Mouse (Mus musculus) T-helper 1 cell (primary cell): ENCODE data around the gene Nr1i3.

Source experiments
- in situ Hi-C: fragments of 300-600 bp; cut with MboI, MseI; formaldehyde crosslinking; loops from one replicate; pipeline ENCODE4 v1.15.1; 2025; ENCODE audit warnings: high pct_unique_total_duplicates

Nr1i3 gene

DNA sequence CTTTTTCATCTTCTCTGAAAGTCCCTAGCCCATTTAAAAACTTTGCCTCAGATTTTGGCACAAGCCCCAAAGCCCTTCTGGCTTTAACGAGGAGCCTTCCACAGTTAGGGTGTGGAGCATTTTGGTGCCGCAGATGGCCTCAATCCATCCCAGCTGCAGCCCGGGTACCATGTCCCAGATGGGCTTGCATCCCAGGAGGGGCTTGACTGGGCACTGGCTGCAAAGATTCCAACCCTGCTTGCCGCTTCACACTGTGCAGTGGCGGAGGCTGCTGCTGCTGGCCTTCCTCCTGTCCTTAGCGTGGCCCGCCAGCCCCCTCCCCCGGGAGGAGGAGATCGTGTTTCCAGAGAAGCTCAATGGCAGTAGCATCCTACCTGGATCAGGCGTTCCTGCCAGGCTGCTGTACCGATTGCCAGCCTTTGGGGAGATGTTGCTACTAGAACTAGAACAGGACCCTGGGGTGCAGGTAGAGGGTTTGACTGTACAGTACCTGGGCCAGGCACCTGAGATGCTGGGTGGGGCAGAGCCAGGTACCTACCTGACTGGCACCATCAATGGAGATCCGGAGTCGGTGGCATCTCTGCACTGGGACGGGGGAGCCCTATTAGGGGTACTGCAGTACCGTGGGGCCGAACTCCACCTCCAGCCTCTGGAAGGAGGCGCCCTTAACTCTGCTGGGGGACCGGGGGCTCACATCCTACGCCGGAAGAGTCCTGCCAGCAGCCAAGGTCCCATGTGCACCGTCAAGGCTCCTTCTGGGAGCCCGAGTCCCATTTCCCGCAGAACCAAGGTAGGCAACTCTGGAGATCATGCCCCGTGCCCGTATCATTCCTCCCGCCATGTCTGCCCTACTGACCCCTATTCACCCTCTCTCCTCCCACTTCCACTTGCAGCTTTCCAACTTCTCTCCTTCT lies 37.2 kb downstream of the Nr1i3 start, which contains the start of gene Ndufs2:
Gene Ndufs2, minus strand, starts transcription at position 709 of the 914 bp plus-strand sequence.
- in situ Hi-C loops = no loop called here

DNA sequence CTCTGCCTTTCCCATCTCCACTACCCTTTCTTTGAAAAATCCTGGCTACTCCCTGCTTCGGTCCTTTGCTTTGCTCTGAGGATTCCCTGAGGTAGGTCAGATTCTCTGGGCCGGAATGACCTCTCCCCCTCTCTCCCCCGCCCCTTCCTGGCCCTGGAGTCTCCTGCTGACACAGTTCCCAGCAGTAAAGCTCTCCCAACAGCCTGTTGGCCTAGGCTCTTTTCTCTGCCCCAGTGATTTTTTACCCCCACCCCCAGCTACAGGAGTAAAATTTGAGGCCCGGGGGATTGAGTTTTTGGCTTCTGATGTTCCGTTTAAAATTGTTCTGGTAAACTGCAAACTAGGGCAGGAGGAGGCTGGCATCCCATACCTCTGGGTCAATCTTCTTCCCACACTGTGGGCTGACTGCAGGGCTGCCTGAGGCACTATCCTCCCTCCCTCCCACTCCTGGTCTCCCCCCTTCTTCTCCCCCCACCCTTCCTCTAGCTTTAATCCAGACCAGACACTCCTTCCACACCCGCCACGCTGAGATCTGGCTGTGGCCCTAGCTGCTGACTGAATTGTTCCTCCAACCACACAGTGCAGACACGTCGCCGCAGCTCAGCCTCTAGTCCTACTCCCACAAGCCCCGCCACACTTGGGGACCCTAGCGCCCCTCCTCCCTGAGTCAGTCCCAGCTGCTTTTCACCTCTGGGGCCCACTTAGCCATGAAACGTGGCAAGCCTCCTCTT lies 38.0 kb downstream of the Nr1i3 start:
- in situ Hi-C loops = no loop called here

DNA sequence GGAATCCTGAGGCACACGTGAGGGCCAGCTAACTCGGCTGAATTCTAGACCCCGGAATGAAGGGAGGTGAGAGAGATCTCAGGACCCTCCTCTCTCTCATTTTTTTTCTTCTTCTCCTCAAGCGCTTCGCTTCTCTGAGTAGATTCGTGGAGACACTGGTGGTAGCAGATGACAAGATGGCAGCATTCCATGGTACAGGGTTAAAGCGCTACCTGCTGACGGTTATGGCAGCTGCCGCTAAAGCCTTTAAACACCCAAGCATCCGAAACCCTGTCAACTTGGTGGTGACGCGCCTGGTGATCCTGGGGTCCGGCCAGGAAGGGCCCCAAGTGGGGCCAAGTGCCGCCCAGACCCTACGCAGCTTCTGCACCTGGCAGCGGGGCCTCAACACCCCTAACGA lies 38.6 kb downstream of the Nr1i3 start:
- in situ Hi-C loops = no loop called here

DNA sequence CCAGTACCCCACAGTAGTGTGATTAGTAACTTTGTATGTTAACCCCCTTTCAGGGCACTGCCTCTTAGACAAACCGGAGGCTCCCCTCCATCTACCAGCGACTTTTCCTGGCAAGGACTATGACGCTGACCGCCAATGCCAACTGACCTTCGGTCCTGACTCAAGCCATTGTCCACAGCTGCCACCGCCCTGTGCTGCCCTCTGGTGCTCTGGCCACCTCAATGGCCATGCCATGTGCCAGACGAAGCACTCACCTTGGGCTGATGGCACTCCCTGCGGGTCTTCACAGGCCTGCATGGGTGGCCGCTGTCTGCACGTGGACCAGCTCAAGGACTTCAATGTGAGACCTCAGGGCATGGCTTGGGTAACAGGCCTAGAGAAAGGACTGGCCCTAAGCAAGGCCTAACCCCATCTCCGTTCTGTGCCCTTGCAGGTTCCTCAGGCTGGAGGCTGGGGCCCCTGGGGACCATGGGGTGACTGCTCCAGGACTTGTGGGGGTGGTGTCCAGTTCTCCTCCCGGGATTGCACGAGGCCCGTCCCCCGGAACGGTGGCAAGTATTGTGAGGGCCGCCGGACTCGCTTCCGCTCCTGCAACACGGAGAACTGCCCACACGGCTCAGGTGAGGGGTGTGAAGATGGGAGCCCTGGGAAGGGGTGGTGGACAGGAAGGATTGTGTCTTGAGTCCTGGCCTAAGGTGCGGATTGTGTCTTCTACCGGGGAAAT lies 42.5 kb downstream of the Nr1i3 start:
- in situ Hi-C loops = no loop called here

DNA sequence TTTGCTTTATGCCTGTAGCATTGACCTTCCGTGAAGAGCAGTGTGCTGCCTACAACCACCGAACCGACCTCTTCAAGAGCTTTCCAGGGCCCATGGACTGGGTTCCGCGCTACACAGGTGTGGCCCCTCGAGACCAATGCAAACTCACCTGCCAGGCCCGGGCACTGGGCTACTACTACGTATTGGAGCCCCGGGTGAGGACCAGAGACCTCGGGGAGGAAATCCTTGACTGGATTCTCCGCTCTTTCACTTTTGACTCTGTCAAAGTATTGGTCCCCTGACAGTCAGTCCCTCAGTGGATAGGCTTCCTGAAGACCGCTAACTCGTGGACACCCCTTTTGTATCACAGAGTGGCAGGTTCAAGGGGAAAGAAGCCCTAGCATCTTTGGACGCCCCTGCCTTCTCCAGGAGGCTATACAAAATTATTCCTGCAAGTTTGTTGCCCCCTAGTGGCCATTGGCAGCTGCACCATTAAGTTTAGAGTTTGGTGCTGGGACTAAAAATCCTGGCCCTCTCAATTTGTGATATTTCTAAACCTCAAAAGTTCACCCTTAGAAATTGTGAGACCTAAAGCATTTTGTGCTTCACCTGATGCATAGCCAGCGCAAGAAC lies 43.3 kb downstream of the Nr1i3 start:
- in situ Hi-C loops = no loop called here

DNA sequence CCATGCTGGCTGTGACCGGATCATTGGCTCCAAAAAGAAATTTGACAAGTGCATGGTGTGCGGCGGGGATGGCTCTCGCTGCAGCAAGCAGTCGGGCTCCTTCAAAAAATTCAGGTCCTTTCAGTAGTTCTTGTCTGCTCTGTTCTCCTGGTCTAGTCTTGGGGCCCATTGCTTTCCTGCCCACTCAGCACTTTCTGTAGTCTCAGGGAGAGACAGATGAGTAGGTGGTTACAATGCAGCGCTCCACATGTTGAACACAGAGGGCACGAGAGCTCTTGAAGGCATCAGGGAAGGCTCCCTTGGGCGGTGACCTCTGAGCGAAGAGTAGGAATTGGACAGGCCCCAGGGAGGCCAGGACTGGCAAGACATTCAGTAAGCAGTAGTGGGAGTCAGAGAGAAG lies 44.0 kb downstream of the Nr1i3 start:
- in situ Hi-C loops = no loop called here

DNA sequence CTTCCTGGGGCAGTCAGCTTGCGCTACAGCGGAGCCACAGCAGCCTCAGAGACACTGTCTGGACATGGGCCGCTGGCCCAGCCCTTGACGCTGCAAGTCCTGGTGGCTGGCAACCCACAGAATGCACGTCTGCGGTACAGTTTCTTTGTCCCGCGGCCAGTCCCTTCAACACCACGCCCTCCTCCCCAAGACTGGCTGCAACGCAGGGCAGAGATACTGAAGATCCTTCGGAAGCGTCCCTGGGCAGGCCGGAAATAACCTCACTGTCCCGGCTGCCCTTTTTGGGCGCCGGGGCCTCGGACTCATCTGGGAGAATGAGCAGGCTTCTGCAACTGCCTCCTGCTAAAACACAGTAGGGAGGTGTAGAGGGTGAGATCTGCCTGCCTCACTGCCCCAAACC lies 45.2 kb downstream of the Nr1i3 start:
- in situ Hi-C loops = no loop called here

DNA sequence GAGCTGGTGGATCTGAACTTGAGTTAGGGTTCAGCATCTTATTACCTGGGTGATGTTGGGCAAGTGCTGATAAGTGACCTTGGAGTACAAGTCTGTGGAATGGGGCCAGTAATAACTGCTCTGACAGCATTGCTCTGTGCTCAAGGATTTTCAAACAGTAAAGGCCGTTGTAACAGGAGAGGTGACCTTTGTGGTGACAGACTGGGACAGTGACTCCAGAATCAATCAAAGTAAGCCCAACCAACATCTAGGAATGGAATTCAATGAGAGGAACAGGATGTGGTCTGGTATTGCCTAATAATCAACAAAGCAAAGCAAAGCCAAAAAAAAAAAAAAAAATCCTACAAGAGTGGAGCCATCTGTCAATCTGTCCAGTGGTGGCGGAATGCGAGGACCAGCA lies 46.5 kb downstream of the Nr1i3 start:
- in situ Hi-C loops = no loop called here

DNA sequence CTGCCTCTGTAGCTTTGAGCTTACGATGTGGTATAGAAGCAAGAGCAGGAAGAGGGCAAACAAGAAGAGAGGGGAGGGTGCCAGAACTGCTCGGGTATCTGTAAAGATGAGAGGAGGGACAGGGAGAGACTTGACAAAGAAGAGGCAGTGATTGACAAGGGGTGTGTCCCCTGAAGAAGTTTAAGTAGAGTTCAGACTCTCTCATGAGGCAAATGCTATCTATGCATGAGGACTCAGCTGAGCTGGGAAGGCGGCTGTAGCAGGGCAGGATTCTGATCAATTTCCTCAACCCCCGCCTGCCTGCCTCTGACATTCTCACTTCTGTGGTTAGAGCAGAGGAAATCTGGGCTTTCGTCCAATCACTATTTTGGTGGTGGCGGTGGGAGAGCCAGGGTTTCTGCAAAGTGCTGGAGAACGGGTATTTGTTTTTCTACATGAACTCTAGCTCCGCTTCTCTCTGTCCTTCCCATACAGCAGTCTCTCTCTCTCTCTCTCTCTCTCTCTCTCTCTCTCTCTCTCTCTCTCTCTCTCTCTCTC lies 48.9 kb downstream of the Nr1i3 start:
- in situ Hi-C loops = no loop called here

DNA sequence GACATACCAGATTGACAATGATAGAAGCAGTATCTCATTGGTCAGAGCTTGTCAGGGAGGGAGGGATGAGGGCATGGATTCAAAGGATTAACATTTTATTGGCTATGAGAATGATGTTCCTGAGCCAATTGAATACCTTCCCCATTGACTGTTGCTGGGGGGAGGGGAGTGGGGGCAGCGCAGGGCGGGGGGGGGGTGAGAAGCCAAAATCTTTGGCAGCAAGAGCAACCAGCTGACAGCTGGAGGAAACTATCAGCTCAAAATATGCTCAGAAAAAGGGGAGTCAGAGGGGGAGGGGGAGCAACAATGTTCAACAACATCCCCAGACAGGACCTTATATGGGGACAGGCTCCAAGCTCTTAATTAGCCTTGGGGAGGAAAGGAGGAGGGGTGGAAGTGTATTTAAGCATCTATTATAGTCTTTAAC lies 49.4 kb downstream of the Nr1i3 start:
- in situ Hi-C loops = no loop called here

DNA sequence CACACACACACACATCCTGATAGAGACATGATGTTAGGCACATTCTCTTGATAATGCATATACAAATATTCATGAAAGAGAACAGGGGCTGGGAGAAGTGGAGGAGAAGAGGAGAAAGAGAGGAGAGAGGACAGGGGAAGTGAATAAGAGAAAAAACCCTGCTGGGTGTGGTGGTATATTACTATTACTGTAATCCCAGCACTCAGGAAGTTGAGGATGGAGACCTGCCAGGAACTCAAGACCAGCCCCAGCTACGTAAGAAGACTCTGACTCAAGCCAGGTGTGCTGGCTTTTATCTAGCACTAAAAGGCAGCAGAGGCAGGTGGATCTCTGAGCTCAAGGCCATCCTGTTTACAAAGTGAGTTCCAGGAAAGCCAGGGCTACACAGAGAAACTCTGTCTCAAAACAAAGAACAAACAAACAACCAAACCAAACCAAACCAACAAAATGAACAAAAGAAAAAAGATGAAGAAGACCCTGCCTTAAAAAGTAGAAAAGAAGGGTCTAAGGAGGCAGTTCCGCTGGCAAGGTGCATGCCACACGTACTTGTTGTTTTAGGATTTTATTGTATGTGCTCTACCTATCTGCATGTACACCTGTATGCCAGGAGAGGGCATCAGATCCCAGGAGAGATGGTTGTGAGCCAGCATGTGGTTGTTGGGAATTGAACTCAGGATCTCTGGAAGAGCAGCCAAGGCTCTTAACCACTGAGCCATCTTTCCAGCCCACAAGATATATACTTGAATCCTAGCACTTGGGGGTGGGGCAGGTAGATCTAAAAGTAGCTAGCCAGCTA lies 50.1 kb downstream of the Nr1i3 start:
- in situ Hi-C loops = no loop called here

DNA sequence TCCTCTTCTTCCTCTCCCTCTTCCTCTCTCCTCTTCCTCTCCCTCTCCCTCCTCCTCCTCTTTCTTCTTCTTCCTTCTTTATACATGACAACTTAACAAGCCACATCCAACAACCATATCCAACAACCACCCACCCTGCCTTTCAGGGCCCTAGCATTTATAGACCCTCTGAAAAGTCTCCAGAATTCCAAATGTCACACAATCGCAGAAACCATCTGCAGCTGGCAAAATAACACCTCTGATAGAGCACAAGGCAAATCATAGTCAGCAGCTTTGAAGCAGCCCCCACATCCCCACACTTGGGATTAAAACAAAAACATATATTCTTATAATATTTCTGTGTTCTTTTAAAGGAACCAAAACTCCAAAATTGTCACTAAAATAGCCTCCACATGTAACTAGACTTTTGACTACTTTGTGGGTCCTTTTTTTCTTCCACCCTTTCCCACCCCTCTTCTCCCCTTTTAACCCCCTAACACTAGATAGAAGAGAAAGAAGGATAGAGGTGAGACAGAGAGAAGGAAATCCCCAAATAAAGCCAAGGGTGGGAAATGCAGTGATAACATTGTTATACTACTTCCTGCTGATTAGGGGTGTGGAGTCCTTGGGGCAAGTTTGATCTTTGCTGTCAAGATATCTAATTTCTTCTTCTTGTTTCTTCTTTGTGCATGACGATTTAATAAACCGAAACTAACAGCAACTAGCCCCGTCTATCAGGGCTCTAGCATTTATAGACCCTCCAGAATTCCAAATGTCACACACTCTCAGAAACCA lies 52.4 kb downstream of the Nr1i3 start:
- in situ Hi-C loops = no loop called here

DNA sequence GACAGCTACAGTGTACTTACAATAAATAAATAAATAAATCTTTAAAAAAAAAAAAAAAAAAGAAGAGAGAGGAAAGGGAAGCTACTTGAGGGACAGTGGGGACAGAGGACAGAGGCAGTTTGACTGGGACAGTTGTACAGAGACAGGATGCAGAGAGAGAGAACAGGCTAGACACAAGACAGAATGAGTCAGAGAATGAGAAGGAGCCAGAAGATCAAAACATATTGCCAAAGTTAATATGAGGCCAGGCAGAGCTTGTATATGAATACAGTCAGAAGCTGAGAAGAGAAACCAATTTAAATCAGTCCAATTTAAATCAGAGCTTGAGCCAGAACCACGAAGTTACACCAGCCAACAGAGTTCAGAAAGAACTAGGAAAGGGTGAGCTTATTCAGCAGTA lies 54.6 kb downstream of the Nr1i3 start:
- in situ Hi-C loops = no loop called here

DNA sequence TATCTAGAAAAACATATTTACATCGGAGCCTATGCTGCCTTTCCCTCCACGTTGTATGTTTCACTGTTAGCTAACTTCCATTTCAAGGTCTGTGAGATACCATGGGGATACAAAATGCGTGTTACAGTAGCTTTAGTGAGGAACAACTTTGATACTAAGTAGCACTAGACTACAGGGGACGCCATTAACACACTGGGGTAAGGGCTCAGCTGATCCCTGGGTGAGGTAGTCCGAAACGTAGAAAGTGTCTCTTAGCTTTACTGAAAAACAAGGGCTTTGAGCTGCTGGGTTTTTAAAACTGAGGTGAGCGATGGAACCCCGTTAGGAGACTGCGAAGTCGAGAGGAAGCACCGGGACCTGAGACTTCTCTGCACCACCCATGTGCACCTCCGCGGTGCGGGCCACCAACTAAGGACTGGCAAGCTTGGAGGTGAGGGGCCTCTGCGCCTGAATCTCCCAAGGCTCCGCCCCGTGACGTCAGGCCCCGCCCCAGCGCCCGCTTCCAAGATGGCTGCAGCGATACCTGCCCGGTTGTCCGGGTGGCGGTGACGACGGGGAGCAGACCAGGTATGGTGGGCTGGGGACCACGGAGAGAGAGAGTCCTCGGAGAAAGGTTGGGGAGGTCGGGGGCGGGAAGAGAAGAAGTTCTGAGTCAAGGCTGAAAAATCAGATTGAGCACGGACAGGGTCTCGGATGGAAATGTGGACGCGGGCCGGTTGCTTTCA lies 56.2 kb downstream of the Nr1i3 start, which contains the start of gene B4galt3:
Gene B4galt3, plus strand, starts transcription at position 481 of the 725 bp plus-strand sequence.
- in situ Hi-C loops = no loop called here
